Mouse (Mus musculus) CD4-positive, CD25-positive, alpha-beta regulatory T cell, adult 2 months (primary cell): ENCODE results near the gene Syt12.

Experiments
- DNase-seq: peaks from one replicate; pipeline ENCODE4 v3.0.0-alpha.2; 2012; ENCODE audit warnings: low read depth, low spot score

Syt12 gene

GRCm38 (mm10) chr19:4409062-4409461, 68.2 kb downstream of the Syt12 start:
- DNase-seq: no peak

- no peak for DNase-seq
Measured at GRCm38 (mm10) chr19:4404840-4405239, 72.4 kb downstream of the Syt12 start.

GRCm38 (mm10) chr19:4398959-4399358, 78.3 kb downstream of the Syt12 start:
- DNase-seq: no peak

- DNase-seq: no peak
Measured at GRCm38 (mm10) chr19:4398630-4398948, 78.7 kb downstream of the Syt12 start.

- DNase-seq: peak; percentile 68
Measured at GRCm38 (mm10) chr19:4397798-4398629, 79.2 kb downstream of the Syt12 start, which contains the start of gene Kdm2a. Kdm2a (minus strand) TSS chr19:4398285.

GRCm38 (mm10) chr19:4396998-4397797, 80.0 kb downstream of the Syt12 start:
- DNase-seq: peak; percentile 100

- peak; percentile 33 for DNase-seq
Measured at GRCm38 (mm10) chr19:4396081-4396997, 80.9 kb downstream of the Syt12 start.
